Mouse (Mus musculus) ES-E14 (cell line): ENCODE data around the gene Nucb1. TPM values are rescaled to one million over a fixed set of nuclear protein-coding genes. Genes with fewer than 3 reads are reported as not detected.

Experiments used
- DNase-seq: peaks from one replicate; pipeline ENCODE4 v3.0.0-alpha.2; 2013; ENCODE audit warnings: low read depth, low spot score
- H3K27ac ChIP-seq: 2 replicates; pipeline ENCODE4 v1.5.1; 2012; ENCODE audit warnings: low read depth, mild to moderate bottlenecking, low read length, moderate library complexity, mixed read lengths; ENCODE audit not compliant: poor library complexity, insufficient read depth, severe bottlenecking
- H3K36me3 ChIP-seq: 2 replicates; pipeline ENCODE4 v1.6.1; 2012; ENCODE audit warnings: mild to moderate bottlenecking, low read length, moderate library complexity, mixed read lengths; ENCODE audit not compliant: control insufficient read depth, poor library complexity, insufficient read depth, severe bottlenecking
- H3K4me1 ChIP-seq, 2 experiments: fragments of 150-350 bp in 1 of 2; sonication (generic) in 1 of 2; 2 replicates each; pipeline ENCODE4 v1.6.1; 2012; ENCODE audit warnings: low read length in 2 of 2, mild to moderate bottlenecking in 1 of 2, mixed read lengths in 1 of 2; ENCODE audit not compliant: control insufficient read depth in 2 of 2, insufficient read depth in 2 of 2, poor library complexity in 1 of 2
- H3K4me3 ChIP-seq, 2 experiments: fragments of 150-350 bp in 1 of 2; sonication (generic) in 1 of 2; 2 replicates each; pipeline ENCODE4 v1.5.1; 2012; ENCODE audit warnings: low read length in 2 of 2, low read depth in 1 of 2, mild to moderate bottlenecking in 1 of 2, mixed read lengths in 1 of 2; ENCODE audit not compliant: insufficient read depth in 1 of 2, poor library complexity in 1 of 2, severe bottlenecking in 1 of 2
- H3K9ac ChIP-seq: 2 replicates; pipeline ENCODE4 v1.6.1; 2012; ENCODE audit warnings: low read depth, mild to moderate bottlenecking, low read length, mixed read lengths; ENCODE audit not compliant: poor library complexity, insufficient read depth, severe bottlenecking
- H3K9me3 ChIP-seq: fragments of 150-350 bp; sonication (generic); 2 replicates; pipeline ENCODE4 v1.6.1; 2012; ENCODE audit warnings: low read depth, mild to moderate bottlenecking, low read length; ENCODE audit not compliant: control insufficient read depth, insufficient read depth
- CHD2 ChIP-seq: IDR thresholded peaks from 2 replicates; pipeline ENCODE4 v1.6.1; 2014; ENCODE audit warnings: mild to moderate bottlenecking, low read depth, low read length, inconsistent platforms
- HCFC1 ChIP-seq: IDR thresholded peaks from 2 replicates; pipeline ENCODE4 v1.6.1; 2012; ENCODE audit warnings: low read length, inconsistent platforms, borderline replicate concordance; ENCODE audit not compliant: insufficient read depth
- MAFK ChIP-seq: IDR thresholded peaks from 2 replicates; pipeline ENCODE4 v1.6.1; 2014; ENCODE audit warnings: mild to moderate bottlenecking, low read depth, low read length, inconsistent platforms; ENCODE audit not compliant: insufficient read depth
- ZC3H11A ChIP-seq: IDR thresholded peaks from 2 replicates; pipeline ENCODE4 v1.6.1; 2012; ENCODE audit warnings: low read depth, mild to moderate bottlenecking, inconsistent platforms, low read length, borderline replicate concordance
- ZNF384 ChIP-seq: IDR thresholded peaks from 2 replicates; pipeline ENCODE4 v1.6.1; 2012; ENCODE audit warnings: low read depth, low read length, inconsistent platforms
- in situ Hi-C, 2 experiments: fragments of 600-800 bp; cut with MboI; formaldehyde crosslinking; loops; one replicate each; pipeline ENCODE4 v1.15.1; 2025; ENCODE audit warnings: low sequenced_read_pairs in 2 of 2, inconsistent platforms in 1 of 2; ENCODE audit not compliant: unreplicated experiment in 2 of 2
- total RNA-seq: library from RNA; depleted of rRNA; stranded (reverse); fragments of 300-350 nt; gene quantifications from 2 replicates; pipeline ENCODE4 v1.2.3, GENCODE M21; 2012

Gene Nucb1
- total RNA-seq, 1 experiment: 131 TPM

DNA sequence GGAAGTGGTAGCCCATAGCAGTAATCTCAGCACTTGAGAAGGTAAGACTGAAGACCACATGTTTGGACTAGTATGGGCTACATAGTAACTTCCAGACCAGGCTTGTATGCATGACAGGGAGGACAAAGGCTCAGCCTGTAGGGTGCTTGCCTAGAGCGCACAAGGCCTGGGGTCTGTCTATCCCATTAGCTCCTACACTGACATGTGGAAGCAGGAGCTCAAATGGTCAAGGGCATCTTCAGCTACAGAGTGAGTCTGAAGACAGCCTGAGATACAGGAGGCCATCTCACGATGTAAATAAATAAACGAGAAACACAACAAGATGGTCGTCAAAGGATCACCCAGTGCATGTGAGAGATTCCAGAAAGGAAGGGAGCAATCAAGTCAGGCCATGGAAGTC, 47.9 kb downstream of the Nucb1 start:
- in situ Hi-C loops: no loop called here
- Histone ChIP-seq H3K4me3 (0 out of 4 replicates have a peak overlapping the region, but pooled peaks of 1 of the 2 experiments have one; percentile 14), H3K9ac (no peak overlapping the region), H3K36me3 (peaks cover 57% of the 10 kb centered on the region), H3K9me3 (no peaks in the 10 kb centered on the region), H3K4me1 (no peaks in the 10 kb centered on the region; a peak in 2 of 4 replicates), H3K27ac (peak overlapping the region; percentile 99; the same call in 1 of the 2 replicates)
- TF ChIP-seq MAFK: no peak
- no peak for DNase-seq

DNA sequence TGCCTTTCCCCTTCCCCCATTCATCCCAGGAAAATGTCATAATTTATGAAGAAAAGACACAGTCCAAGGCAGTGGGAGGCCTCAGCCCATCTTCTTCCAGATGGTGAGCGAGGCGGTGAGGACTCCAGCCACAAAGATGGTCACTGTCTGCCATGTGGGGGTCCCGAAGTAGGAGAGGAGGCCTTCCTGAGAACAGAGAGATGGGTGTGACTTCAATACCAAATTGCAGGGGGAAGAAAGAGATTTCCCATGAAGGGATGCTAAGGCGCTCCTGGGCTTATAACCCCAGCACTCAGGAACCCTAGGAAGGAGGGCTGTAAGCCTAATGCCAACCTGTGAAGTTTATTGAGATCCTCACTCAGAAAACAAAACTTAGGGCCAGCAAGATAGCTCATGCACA, 48.4 kb downstream of the Nucb1 start:
- Histone ChIP-seq H3K4me3 (peak overlapping the region in 1 of 2 experiments; percentile 57; a peak in 2 of 4 replicates), H3K9ac (peak overlapping the region; percentile 50; the same call in 1 of the 2 replicates), H3K36me3 (peaks cover 58% of the 10 kb centered on the region), H3K9me3 (no peaks in the 10 kb centered on the region), H3K4me1 (peaks cover 0 to under 1% of the 10 kb centered on the region in 2 experiments; a peak in 1 of 4 replicates), H3K27ac (peak overlapping the region; percentile 99)
- TF ChIP-seq ZNF384 (no peak), MAFK (no peak), ZC3H11A (no peak), CHD2 (no peak), HCFC1 (no peak)
- in situ Hi-C loops: no loop called here
- DNase-seq: no peak

DNA sequence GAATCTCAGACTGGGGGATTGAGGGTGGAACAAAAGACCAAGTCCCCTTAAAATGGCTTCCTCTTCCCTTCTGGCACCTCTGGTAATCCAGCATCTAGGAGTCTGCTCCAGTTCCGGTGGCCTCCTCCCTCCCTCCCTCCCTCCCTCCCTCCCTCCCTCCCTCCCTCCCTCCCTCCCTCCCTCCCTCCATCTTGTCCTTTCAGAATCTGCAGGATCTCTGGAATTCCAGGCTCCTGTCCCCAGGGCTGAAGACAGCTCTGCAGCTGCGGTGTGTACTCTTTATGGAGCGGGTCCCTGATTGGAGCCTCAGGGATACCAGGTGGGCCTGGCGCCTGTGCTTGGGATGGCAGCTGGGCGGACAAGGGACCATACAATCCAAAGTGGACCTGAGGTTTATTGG, 48.9 kb downstream of the Nucb1 start:
- peak overlapping the region; percentile 99 for H3K27ac ChIP-seq
- peak overlapping the region; percentile 80 for H3K9ac ChIP-seq
- no peak for DNase-seq
- peaks cover 0 to 3% of the 10 kb centered on the region in 2 experiments; a peak in 1 of 4 replicates for H3K4me1 ChIP-seq
- in situ Hi-C loops: no loop called here
- TF ChIP-seq ZC3H11A: no peak
- no peak for TF ChIP-seq ZNF384
- TF ChIP-seq HCFC1: no peak
- TF ChIP-seq MAFK: no peak
- TF ChIP-seq CHD2: no peak
- H3K36me3 ChIP-seq: peaks cover 58% of the 10 kb centered on the region
- peak overlapping the region; percentile 58 to 71 for H3K4me3 ChIP-seq
- no peaks in the 10 kb centered on the region for H3K9me3 ChIP-seq

DNA sequence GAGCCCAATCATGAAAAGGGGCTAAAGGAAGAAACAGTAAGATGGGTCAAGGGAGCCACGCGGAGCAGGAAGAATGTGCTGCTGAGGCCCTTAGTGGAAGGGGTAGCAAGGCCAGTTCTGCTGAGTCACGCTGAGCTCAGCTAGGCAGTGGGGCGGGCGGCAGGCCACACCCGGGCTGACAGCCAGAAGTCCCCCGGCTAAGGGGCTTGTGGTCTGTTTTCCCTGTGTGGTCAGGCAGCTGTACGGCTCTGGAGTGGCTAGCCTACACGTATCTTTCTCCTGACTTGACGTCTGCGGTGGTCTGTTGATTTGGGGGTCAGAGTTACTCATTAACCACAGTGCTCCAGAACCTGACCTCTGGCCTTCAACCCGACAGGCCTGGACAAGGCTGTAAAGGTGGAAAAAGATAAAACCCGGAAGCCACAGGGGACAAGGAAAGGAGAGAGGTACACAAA, 49.3 kb downstream of the Nucb1 start:
- Histone ChIP-seq H3K4me3 (peak overlapping the region; percentile 58 to 71), H3K36me3 (peaks cover 57% of the 10 kb centered on the region), H3K9ac (peak overlapping the region; percentile 80), H3K9me3 (no peaks in the 10 kb centered on the region), H3K4me1 (peaks cover 0 to 7% of the 10 kb centered on the region in 2 experiments; a peak in 1 of 4 replicates), H3K27ac (peak overlapping the region; percentile 99)
- in situ Hi-C loops: no loop called here
- DNase-seq: no peak
- TF ChIP-seq MAFK: peak; percentile 98
- TF ChIP-seq ZNF384: no peak
- no peak for TF ChIP-seq HCFC1
- TF ChIP-seq CHD2: no peak
- no peak for TF ChIP-seq ZC3H11A

DNA sequence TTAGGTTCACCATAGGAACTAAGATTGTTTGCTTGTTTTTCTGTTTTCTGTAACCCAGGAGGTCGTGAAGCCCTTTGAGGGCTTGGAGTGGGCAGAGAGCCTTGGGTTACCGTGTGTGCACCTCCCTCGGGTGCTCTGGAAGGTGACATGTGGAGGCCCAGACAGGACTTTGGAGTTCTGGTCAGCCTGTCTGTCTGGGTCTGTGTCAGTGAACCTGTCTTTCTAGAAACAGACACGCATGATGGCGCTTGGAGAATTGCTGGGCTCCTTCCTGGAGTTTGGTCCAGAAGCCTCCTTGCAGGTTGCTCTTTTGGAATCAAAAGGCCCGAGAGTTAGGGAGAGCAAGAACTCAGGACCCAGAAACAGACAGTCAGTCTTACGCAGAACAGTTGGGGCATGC, 49.8 kb downstream of the Nucb1 start:
- no peak for TF ChIP-seq HCFC1
- no peak for TF ChIP-seq CHD2
- no peak for TF ChIP-seq ZNF384
- TF ChIP-seq ZC3H11A: no peak
- peaks cover 0 to 10% of the 10 kb centered on the region in 2 experiments; a peak in 1 of 4 replicates for H3K4me1 ChIP-seq
- peak overlapping the region; percentile 58 to 71 for H3K4me3 ChIP-seq
- H3K36me3 ChIP-seq: peaks cover 51% of the 10 kb centered on the region
- peak overlapping the region; percentile 80 for H3K9ac ChIP-seq
- H3K27ac ChIP-seq: peak overlapping the region; percentile 99
- no peaks in the 10 kb centered on the region for H3K9me3 ChIP-seq
- DNase-seq: no peak
- in situ Hi-C loops: no loop called here
